Mouse (Mus musculus) urinary bladder, postnatal 25 days (tissue): ENCODE measurements around the gene Abhd16b.

Source experiments
- DNase-seq: peaks from one replicate; pipeline ENCODE4 v3.0.0; 2022; ENCODE audit warnings: low spot score

Gene Abhd16b

DNA sequence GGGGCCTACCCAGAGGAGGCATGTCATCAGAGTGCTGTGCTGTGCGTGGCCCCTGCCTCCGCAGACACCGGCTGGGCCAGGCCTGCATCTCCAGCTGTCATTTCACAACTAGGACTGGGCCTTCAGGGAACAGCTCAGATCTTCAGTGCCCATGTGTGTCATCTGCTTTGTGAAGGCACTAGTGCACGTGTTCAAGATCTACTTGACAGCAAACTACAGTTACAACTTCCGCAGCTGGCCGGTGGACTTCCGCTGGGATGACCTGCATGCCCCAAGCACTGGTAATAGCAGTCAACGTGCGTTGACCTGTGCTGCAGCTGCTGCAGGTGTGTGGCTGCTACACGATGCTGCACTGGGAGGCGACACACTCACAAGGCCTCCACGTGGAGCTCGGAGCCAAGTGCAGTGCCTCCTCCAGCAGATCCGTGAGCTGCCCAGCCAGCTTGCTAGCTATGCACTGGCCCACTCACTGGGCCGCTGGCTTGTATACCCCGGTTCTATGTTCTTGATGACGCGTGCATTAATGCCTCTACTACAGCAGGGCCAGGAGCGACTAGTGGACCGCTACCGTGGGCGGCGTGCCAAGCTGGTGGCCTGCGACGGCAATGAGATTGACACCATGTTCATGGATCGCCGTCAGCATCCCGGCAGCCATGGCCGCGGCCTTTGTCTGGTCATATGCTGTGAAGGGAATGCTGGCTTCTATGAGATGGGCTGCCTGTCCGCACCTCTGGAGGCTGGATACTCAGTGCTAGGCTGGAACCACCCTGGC, at the start of gene Abhd16b:
Gene Abhd16b, plus strand, starts transcription at position 51 of the 772 bp plus-strand sequence.
- DNase-seq: no peak

DNA sequence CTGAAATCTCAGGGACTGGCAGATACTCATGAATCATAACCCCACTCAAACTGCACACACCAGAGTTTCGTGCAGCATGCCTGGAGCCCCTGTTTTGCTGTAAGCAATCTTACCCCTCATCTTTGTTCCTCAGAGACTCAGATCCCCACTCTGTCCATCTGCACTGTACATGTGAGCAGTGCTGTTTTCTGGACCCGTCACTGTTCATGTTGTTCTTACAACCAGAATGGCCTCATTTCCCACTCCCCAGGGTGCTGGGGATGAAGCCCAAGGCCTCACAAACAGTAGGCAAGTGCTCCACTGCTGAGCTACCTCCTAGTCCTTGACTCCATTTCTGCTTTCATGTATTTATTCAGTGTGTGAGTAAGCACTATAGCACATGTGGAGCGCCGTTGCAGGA, 40.8 kb upstream of the Abhd16b start:
- no peak for DNase-seq

DNA sequence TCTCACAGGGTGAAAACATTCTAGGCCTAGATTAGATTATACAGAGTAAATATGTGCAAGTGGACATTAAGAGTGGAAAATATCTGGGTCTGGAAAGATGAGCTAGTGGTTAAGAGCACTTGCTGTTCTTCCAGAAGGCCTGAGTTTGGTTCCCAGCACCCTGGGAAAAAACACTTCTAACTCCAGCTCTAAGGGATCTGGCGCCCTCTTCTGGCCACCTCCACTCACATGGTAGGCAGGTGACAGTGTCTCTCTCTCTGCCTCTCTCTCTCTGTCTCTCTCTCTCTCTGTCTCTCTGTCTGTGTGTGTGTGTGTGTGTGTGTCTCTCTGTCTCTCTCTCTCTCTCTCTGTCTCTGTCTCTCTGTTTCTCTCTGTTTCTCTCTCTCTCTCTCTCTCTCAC, 39.7 kb upstream of the Abhd16b start:
- DNase-seq: no peak

DNA sequence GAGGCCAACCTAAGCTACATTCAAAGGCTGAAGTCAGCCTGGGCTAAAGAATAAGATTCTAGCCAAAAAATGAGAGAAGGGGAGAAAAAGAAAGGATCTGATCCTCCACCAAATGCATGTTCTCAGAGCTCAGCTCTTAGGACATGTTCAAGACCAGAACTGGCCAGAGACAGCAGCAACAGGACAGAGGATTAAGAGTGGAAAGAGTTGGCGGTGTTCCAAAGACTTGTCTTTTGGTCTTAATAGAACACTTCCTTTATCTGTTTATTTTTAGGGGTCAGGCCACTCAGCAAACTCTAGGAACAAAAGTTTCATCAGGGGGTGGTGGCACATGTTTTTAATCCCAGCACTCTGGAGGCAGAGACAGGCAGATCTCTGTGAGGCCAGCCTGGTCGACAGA, 37.1 kb upstream of the Abhd16b start:
- DNase-seq: no peak

DNA sequence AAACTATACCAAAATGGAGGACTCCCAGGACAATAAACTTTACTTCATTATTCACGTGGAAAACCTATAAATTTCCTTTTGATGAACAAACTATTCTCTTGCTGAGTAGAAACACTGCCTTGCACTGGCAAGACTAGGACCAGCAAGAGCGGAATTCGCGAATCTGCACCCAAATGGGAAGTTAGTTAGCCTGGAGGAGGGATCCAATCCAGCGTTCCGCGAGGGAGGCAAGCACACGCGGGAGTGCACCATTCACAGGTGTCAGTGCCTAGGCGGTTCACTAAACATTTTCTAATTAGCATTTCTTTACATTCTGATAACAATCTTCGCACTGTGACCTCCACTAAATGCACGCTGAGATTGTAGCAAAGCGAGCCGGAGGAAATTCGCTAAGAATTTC, 35.2 kb upstream of the Abhd16b start:
- no peak for DNase-seq

DNA sequence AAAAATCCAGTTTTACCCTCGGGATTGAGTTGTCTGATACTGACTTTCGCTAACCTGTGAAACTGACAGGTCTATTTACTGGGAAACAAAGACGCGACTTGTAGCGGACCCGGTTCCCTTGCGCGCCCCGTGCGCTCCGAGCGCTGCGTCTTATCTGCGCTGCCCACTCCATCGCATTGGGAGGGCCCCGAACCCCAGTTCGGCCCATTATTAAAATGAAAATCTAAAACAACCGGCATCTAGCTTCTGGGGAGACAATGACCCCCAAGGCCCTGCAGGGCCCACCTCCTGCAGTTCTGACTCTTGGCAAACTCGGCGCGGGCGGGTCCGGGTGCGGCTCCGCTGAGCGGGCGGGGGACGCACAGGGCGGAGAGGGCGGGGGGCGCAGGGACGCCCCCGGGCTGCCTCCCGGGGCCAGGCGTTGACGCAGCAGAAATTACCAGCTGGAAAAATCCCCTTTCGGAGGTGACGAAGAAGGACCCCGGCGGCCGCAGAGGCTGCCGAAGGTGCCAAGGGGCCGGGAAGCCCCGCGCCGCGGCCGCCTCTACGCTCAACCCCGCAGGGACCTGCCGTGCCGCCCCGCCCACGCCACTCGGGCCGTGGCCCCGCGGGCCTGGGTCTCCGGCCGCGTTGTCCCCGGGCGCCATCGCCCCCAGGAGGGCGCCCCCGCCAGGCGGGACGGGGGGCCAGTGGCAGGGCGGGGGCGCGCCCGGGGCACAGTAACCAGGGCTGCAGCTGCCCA, 34.4 kb upstream of the Abhd16b start:
- peak; percentile 22 for DNase-seq

DNA sequence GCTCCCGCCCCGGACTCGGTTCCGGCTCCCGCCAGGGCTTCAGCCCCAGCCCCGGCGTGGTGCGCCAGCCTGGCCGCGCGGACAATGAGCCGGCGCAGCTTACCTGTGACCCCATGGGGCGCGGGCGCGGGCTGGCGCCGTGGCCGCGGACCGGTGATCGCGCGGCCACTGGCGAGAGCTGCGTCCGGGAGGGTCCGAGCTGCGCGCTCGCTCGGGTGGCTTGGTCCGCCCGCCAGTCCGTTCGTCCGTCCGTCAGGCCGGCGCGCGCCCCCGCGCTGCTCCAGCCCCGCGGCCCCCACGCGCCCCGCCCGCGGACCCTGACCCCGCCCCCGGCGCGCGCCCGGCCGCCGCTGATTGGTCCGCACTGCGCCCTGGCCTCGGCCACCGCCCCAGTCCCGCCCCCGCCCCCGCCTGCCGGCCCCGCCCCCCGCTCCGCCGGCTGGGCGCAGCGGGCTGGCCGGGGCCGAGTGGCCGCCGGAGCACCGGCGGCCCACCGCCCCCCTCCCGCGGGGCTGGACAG, 33.8 kb upstream of the Abhd16b start, which contains the start of gene Zbtb46:
Gene Zbtb46, minus strand, starts transcription at position 274 of the 520 bp plus-strand sequence.
- peak; percentile 88 for DNase-seq

DNA sequence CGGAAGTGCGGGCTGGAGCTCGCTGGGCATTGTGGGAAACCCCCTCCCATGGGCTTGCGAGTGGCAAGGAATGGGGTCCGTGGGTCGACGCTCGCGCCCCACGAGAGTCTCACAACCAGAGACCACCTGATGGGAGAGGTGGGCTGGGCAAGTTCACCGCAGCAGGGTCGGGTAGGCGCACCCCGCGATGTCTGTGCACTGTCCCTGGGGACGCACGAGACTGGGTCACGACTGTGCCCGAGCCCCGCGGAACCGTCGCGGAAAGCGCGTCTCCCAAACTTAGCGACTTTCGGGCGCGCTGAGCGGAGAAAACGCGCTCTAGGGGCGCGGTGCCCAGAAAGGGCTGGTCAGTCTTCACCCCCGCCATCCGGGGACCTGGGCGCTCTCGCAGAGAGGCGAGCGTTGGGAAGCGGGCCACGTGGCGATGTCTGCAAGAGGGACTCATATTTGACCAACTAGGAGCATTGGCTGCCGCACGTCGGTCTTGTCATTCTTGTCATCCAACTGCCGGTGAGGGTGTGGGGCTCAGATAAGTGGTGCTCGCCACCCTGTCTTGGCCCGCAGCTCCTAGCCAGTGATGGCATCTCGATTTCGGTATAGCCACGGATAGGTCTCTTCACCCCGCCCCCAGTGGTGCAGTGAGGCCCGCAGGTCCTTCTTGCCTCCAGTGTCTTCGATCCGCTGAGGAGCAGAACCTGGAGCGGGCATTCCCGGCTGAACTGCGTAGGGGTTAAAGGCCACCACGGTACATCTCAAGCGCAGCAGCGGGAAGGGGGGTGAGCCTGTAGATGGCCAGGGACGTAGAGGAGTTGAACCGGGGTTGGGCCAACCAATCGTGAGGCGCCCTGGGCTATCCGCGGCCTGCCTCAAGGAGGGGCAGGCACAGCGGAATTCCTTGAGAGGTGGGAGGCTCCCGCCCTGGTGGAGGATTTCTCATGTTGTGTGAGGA, 33.1 kb upstream of the Abhd16b start:
- DNase-seq: peak; percentile 55

DNA sequence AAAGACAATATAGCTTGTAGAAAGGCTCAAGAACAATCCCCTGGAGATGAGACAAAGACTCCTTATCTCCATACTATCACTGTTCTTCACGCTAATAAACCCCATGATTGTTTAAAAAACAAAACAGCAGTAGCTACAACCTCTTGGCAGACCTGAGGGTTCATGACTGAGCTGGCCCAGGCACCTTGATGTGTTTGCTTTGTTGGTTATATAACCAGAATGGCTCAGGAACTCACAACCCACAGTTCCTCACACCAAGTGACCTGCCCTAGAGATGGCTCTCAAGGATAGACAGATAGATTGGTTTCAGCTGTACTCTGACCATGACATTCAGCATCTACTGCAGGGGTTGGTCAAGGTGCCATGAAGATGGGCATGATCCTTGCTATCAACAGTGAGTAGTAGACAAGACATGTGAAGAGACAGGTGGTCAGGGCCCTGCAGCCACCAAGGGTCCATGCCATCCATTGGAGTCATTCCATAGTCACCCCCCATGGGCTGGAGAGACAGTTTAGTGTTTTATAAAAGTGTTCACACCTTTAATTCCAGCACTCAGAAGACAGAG, 31.4 kb upstream of the Abhd16b start:
- no peak for DNase-seq

DNA sequence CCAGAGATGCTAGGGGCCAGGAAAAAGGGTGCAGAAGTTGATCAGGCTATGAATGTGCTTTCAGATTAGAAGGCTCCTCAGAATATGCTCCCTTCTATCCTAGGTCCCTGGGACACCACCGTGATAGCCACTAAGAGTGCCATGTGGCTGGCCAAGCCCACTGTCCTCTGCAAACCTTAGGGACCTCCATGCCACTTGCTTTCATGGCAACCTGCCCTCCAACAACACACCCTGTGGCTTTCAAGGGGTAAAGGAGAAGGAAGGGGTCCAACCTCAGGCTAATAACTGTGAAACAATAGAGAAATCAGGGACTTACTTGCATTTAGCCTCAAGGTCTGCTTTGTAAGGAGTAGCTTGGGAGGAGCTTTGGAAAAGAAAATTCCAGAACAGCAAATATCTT, 30.4 kb upstream of the Abhd16b start:
- no peak for DNase-seq

DNA sequence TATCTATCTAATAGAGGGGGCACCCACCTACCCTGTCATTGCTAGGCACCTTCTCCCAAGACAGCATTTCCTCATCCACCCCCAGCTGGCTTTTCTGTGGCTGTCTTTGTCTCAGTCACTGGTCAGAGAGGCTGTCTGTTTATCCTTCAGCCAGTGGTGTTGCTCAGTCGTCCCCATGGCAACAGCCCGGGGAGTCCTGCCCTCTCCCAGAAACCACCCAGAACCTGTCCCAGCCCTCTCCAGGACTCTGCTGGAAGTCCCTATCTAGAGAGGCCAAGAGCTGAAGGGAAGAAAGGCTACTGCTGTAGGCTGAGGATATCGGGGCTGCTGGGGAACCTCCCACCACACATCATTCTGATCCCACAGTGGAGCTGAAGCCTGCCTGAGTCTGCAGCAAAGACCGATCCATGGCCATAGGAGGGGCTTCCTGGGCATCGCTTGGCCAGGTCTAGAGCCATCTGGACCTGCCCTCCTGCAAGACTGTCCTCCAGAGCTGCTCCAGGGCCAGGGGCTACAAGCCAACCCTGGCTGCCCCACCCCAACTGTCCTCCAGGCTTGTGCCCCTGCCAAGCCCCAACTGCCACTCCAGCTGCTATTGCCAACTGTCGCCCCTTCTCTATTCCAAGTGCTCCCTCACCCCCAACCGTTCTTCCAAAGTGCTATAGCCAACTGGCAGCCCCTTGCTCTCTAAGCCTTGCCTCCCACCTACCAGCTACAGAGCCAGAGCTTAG, 29.8 kb upstream of the Abhd16b start:
- DNase-seq: peak; percentile 12

DNA sequence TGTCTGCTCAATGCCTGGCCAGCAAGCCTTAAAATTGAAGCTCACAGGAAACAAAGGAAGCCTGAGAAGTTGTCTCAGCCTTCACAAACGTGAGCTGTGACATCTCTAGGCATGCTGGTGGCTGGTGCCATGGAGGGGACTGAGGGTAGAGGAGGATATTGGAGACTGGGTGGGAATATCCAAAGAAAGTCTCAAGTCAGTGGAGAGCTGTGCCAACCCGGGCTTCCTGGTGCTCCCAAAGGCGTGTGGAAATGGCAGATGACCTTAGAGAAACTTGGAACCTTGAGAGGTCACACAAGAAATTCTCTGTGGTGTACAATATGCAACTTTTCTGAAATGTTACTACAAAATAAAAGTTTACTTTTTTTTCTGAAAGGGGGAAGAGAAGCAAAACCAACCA, 27.6 kb upstream of the Abhd16b start:
- no peak for DNase-seq

DNA sequence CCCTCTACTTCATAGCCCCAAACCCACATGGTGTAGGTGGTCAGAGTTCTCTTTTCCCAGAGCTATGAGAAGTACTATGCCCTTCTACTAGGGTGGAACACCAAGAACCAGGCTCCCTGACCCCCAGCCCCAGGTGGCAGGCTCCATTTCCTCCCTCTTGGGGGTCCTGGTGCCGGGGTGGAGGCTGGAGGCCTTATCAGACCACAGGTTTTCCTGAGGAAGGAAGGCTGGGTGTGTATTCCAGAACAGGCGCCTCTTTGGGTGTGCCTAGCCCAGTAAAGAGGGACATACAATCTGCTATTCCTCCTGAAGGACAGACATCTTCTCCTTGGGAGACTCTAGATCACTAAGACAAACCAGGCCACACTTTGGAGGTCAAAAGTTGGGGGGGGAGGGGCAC, 22.7 kb upstream of the Abhd16b start:
- no peak for DNase-seq

DNA sequence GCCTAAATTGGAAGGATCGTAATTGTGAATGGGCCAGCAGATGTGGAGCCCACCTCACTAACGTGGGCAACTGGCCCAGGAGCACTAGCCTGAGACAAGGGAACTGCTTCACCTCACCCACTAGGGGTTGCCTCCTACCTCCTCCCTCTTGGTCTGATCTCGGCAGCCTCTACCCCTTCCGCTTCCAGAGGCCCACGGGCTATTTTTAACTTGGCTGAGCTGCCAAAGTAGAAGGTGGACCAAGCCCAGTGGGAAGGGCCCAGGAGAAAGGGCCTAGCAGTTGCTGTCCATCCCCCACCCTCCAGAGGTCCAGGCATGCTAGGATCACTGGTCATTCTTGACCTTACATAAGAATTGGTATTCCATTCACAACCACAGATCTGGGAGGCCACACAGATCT, 21.8 kb upstream of the Abhd16b start:
- DNase-seq: no peak

DNA sequence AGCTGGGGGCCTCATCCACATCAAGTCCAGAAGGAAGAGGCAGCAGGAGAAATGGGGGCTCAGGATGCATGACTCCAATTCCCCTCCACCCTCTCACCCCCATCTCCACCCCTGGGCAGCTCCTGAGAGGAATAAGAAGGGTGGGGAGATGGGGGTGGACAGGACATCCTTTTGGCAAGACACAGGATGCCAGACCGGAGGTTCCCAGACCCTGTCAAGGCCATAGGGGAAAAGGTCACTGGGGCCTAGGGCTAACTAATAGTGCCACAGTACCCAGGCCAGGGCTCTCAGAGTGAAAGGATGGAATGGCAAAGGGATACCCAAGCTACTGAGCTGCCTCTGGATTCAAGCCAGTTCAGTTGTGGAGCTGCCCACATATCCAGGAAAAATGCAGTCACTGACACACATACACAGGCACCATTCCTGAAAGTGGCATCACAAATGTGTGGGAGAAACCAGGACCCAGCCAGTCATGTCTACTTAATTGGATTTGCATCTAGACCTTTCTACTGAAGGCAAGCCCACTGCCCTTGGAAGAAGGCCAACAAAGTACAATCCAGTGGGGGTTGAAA, 20.7 kb upstream of the Abhd16b start:
- DNase-seq: no peak

DNA sequence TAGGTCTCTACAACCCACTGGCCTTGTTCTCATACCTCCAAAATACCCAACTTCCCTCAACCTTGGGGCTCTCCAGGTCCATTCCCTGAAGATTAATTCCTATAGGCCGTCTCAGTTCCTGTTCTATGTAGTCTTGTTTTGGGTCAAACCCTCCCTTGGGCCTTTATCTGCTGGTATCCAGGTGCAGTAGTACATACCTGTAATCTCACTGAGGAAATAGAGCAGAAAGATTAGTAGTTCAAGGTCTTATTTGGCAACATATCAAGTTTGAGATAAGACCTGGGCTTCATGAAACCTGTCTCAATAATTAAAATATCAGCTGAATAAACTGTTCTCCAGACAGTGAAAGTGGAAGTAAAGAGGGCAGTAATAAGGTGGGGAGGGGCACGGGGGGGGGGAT, 9.9 kb upstream of the Abhd16b start:
- no peak for DNase-seq

DNA sequence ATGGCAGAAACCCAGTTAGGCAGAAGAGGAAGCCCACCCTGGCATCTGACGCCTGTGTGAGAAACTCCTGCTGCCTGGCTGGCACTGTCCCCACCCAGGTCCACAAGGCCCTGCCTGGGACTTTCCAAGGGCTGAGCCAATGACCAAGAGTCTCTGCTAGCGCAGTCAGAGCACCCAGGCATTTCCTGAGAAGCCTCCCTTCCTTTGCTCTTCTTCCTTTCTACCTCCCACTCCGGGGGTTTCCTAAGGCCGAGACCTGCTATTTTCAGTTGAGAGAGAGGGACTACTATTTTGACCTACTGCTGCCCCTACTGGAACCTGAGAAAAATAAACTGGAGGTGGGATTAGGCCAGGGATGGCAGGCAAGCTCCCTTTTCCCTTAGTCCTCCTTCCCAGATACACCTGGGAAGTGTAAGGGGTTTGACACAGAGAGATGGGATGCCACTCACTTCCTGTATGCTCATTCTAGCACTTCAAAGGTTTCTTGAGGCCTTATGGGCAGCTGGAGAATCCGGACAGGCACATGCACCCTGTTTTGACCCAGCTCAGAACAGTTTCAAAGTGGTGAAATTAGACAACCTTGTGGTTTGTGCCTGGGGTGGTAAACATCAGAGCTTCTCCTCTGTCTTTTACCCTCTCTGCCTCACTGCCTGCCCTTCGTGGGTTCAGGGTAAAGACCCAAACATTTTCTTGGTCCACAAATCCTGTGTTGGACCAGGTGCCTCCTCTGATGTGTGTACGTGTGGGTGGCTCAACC, 9.3 kb upstream of the Abhd16b start:
- DNase-seq: no peak

DNA sequence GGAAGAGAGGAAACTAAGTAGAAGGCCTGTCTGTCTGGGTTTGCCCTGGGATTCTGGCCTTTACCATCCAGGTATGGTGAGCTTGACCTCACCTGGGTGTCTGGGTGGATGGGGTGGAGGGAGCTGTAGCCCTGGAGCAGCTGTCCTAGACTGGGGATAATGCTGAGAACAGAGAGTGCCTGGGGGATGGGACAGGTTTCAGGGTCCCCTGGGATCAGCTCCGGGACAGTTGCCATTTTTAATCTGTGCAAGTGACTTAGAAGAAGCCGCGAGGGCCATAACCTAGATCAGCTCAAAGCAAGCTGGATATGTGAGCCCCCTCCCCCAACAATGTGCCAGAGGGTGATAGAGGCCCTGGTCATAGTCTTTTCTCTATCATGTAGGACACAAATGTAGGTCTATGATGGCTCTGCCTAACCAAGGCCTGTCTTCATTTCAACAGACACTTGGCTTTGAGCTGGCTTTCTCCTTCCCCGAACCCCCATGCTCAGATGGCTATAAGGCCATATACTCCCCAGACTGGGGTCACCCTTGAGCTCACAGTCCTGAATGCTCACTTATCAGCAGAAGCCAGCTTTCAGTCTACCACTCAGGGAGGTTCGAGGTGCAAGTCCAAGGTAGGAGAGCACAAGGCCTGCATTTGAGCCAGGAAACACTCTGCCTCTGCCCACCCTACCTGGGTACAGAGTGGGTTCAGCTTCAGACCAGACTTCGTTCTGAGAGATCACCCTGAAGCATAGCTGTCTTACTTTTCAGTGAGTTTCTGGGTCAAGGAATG, 8.4 kb upstream of the Abhd16b start:
- no peak for DNase-seq

DNA sequence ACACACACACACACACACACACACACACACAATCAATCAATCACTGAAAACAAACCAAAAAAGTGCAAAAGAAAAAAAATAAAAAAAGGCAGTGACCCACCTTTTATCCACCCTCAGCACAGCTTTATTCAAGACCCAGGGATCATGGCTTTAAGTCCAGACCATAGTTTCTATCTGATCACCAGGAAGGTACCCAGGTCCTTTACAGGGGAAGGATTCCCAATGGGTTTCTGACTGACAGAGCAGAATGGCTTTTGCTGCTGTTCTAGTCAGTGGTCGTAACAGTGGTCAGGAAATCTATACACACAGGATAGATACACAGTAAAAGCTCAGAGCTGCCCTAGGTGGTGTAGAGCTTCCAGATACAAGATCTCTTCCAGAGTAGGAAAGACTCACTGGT, 7.3 kb upstream of the Abhd16b start:
- DNase-seq: no peak
